ENCODE assay signal across 11 mouse cellular contexts in the genomic region with DNA sequence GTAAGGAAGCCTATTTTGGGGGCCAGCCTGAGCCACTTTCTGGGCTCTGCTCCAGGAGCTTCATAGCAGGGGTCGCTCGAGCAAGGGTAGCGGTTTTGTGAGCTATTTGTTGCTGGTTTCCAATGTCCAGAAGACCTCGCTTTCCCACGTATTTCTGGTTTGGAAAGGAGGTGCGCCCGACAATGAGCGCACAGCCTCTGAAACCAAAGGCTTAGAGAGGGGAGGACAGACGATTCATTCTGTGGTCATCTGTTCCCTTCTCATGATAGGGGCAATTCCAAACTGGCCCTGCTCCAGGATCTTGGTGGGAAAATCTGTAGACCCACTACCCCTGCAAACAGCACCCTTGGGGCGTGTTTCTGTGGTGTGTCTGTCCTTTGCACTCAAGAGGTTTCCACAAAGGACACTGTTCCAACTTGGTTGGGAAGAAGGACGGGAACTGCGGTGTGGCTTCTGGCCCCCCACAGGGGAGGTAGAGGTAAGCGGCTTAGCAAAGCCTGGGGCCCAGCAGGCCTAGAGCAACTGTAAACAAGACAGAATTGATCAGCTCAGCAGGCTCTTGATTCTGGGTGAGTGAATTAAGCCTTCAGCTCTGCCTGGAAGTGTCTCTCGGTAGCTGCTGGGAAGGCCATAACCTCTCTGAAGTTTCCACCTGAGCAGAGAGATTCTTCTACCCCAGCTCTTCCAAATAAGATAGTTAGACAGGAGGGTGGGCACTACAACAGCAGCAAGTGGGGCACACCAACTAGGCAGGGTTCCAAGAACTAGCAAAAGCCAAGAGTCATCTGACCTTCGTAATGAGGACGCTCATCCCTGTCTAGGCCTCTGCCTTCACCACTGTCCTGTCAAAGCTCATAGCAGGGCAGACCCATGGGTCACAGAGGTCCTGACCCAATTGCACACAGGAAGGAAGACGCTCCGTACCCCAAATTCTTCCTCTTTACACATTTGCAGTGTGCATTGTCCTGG.
DNase-seq lines count a peak whose midpoint lies in the region; ATAC-seq and TF ChIP-seq lines count a peak whose summit lies in the region.
"Had no signal": no experiment of that assay in that cellular context is flagged by ENCODE, and none has a peak within 500 bp of the region (broad histone marks: within the 10 kb centered on the region; RNA-seq: fewer than 3 reads in every experiment).

No protein-coding gene starts in this region.

- POLR2A ChIA-PET in Patski (lab: Charles Lee) = no interaction called here

- H3K9me3 ChIP-seq in heart, embryonic 12.5 days (replicated peaks) = no peaks in the 10 kb centered on the region
- no peaks in the 10 kb centered on the region for H3K9me3 ChIP-seq in forebrain, embryonic 13.5 days (replicated peaks)
- H3K9me3 ChIP-seq in midbrain, embryonic 13.5 days = no peaks in the 10 kb centered on the region

- no peak for ATAC-seq in heart, embryonic 12.5 days (ENCODE audit: insufficient number of reproducible peaks, low FRiP score)
- ATAC-seq in Patski = no peak
- peak; percentile 78 for ATAC-seq in forebrain, embryonic 13.5 days
- peak; percentile 68 for ATAC-seq in midbrain, embryonic 13.5 days
- ATAC-seq in CD4-positive, CD25-positive, alpha-beta regulatory T cell, adult 4 months = no peak

- no peaks in the 10 kb centered on the region for H3K4me1 ChIP-seq in heart, embryonic 12.5 days (replicated peaks)
- peaks cover 17% of the 10 kb centered on the region for H3K4me1 ChIP-seq in forebrain, embryonic 13.5 days
- peaks cover 10% of the 10 kb centered on the region for H3K4me1 ChIP-seq in midbrain, embryonic 13.5 days (replicated peaks)

- no peak overlapping the region for H3K4me2 ChIP-seq in heart, embryonic 12.5 days
- H3K4me2 ChIP-seq in forebrain, embryonic 13.5 days = peak overlapping the region; percentile 29; the same call in 1 of the 2 replicates
- H3K4me2 ChIP-seq in midbrain, embryonic 13.5 days (replicated peaks) = no peak overlapping the region

- in situ Hi-C loops in Patski (cut with MboI; ENCODE audit: low pct_unique_long_range_greater_than_20kb) = no loop called here

- H3K36me3 ChIP-seq in heart, embryonic 12.5 days = no peaks in the 10 kb centered on the region
- H3K36me3 ChIP-seq in forebrain, embryonic 13.5 days (ENCODE audit: poor library complexity, severe bottlenecking) = no peaks in the 10 kb centered on the region
- H3K36me3 ChIP-seq in midbrain, embryonic 13.5 days = no peaks in the 10 kb centered on the region

- no peak for TF ChIP-seq CTCF in Patski (IDR thresholded peaks at IDR 0.05)

- no peak overlapping the region for H3K4me3 ChIP-seq in heart, embryonic 12.5 days
- H3K4me3 ChIP-seq in forebrain, embryonic 13.5 days = no peak overlapping the region
- H3K4me3 ChIP-seq in midbrain, embryonic 13.5 days (replicated peaks) = no peak overlapping the region

- CTCF ChIA-PET in Patski (lab: Charles Lee) = interaction anchor here (1.0 to 1.6 kb wide), 2 partner anchors 10 to 17 kb away, joined by 3 read pairs; no protein-coding TSS in a partner anchor

- WGBS in heart, embryonic 12.5 days = 49% methylated on average over 18 of the region's 18 CpGs
- WGBS in forebrain, embryonic 13.5 days = 13% methylated on average over 18 of the region's 18 CpGs
- WGBS in midbrain, embryonic 13.5 days = 17% methylated on average over 18 of the region's 18 CpGs

- peak; percentile 8 for DNase-seq in heart, postnatal 4 days
- DNase-seq in Patski (ENCODE audit: low read depth, low spot score) = peak; percentile 54
- no peak for DNase-seq in left cerebral cortex, adult 8-10 months (ENCODE audit: low spot score in 2 of 2)
- DNase-seq in c-Kit-positive CD71-positive TER-119-positive erythroid progenitor cells, embryonic 14.5 days (ENCODE audit: low spot score) = no peak
- DNase-seq: kidney, adult 8-10 months; lung, postnatal 36 days had no signal

- no peak overlapping the region for H3K9ac ChIP-seq in heart, embryonic 12.5 days
- no peak overlapping the region for H3K9ac ChIP-seq in forebrain, embryonic 13.5 days
- no peak overlapping the region for H3K9ac ChIP-seq in midbrain, embryonic 13.5 days (replicated peaks)

- H3K27ac ChIP-seq in heart, embryonic 12.5 days (ENCODE audit: poor library complexity, severe bottlenecking) = no peak overlapping the region
- H3K27ac ChIP-seq in forebrain, embryonic 13.5 days = peak overlapping the region; percentile 74
- peak overlapping the region; percentile 35; the same call in 1 of the 2 replicates for H3K27ac ChIP-seq in midbrain, embryonic 13.5 days
- H3K27ac ChIP-seq: stomach, postnatal 0 days had no signal

- H3K27me3 ChIP-seq in heart, embryonic 12.5 days (replicated peaks) = peaks cover 16% of the 10 kb centered on the region
- H3K27me3 ChIP-seq in Patski = no peaks in the 10 kb centered on the region
- H3K27me3 ChIP-seq in forebrain, embryonic 13.5 days = no peaks in the 10 kb centered on the region
- H3K27me3 ChIP-seq in midbrain, embryonic 13.5 days = peaks cover 12% of the 10 kb centered on the region; the same call in 1 of the 2 replicates

Comparison
In these comparisons a context has a peak if more than half of its experiments do, and no peak if none do; other contexts are left out.
1. DNase-seq: peak in heart, postnatal 4 days (single experiment) and Patski (single experiment); none in left cerebral cortex, adult 8-10 months (0 of 2) and c-Kit-positive CD71-positive TER-119-positive erythroid progenitor cells, embryonic 14.5 days (single experiment).
2. ATAC-seq: peak in forebrain, embryonic 13.5 days (single experiment) and midbrain, embryonic 13.5 days (single experiment); none in heart, embryonic 12.5 days (single experiment), Patski (single experiment) and CD4-positive, CD25-positive, alpha-beta regulatory T cell, adult 4 months (single experiment).